Mouse (Mus musculus) stomach, postnatal 0 days (tissue): ENCODE measurements around the gene Rer1. TPM values are rescaled to one million over a fixed set of nuclear protein-coding genes. Genes with fewer than 3 reads are reported as not detected.

Experiments used
- ATAC-seq: fragments of 200-750 bp; cut with Nextera tagmentation; 2 replicates; pipeline ENCODE4 v1.8.0; 2017; ENCODE audit not compliant: low FRiP score, low TSS enrichment
- DNase-seq: peaks from one replicate; pipeline ENCODE4 v3.0.0-alpha.2; 2016; ENCODE audit warnings: low spot score
- H3K27ac ChIP-seq: fragments of 300-500 bp; sonication (generic); replicated peaks from 2 replicates; pipeline ENCODE4 v1.5.1; 2014; ENCODE audit warnings: mild to moderate bottlenecking, control low read depth
- H3K27me3 ChIP-seq: fragments of 300-500 bp; sonication (generic); 2 replicates; pipeline ENCODE4 v1.6.1; 2014; ENCODE audit warnings: low read length; ENCODE audit not compliant: control insufficient read depth, insufficient read depth
- H3K36me3 ChIP-seq: fragments of 300-500 bp; sonication (generic); 2 replicates; pipeline ENCODE4 v1.6.1; 2014; ENCODE audit warnings: low read length, mixed read lengths; ENCODE audit not compliant: control insufficient read depth, insufficient read depth
- H3K4me1 ChIP-seq: fragments of 300-500 bp; sonication (generic); replicated peaks from 2 replicates; pipeline ENCODE4 v1.6.1; 2014; ENCODE audit warnings: antibody characterized with exemption; ENCODE audit not compliant: control insufficient read depth, insufficient read depth
- H3K4me2 ChIP-seq: fragments of 300-500 bp; sonication (generic); replicated peaks from 2 replicates; pipeline ENCODE4 v1.6.1; 2014; ENCODE audit warnings: low read depth, mild to moderate bottlenecking, control low read depth, moderate library complexity
- H3K4me3 ChIP-seq: fragments of 300-500 bp; sonication (generic); 2 replicates; pipeline ENCODE4 v1.5.1; 2014; ENCODE audit warnings: low read depth, low read length, control low read depth
- H3K9ac ChIP-seq: fragments of 300-500 bp; sonication (generic); 2 replicates; pipeline ENCODE4 v1.6.1; 2014; ENCODE audit warnings: mild to moderate bottlenecking, low read length, control low read depth, mixed read lengths
- H3K9me3 ChIP-seq: fragments of 300-500 bp; sonication (generic); 2 replicates; pipeline ENCODE4 v1.6.1; 2016; ENCODE audit warnings: low read length; ENCODE audit not compliant: control insufficient read depth
- CTCF ChIP-seq: IDR thresholded peaks from 2 replicates; pipeline ENCODE4 v1.5.1; 2016; ENCODE audit warnings: antibody characterized with exemption, low read depth, mild to moderate bottlenecking, moderate library complexity
- EP300 ChIP-seq: optimal IDR thresholded peaks from 2 replicates; pipeline ENCODE3; 2016; ENCODE audit warnings: antibody characterized with exemption
- WGBS: fragments of 180-500 bp; shearing (Covaris S2); extraction: QIAGEN DNeasy Blood & Tissue Kit; methylation state at CpG from one replicate; pipeline ENCODE4 v1.1.7; 2014; 5-methylcytosine and 5-hydroxymethylcytosine counted together
- polyA plus RNA-seq: library from polyadenylated mRNA; unstranded; fragments of >200 nt; fragmentation: Nextera tagmentation; extraction: Ambion mirVana; gene quantifications from 2 replicates; pipeline ENCODE4 v1.2.1, GENCODE M21; 2015

Gene Rer1
- polyA plus RNA-seq, 1 experiment from 2014 or later: 185 TPM

- H3K4me1 ChIP-seq: no peaks in the 10 kb centered on the region
- H3K9ac ChIP-seq: no peak overlapping the region
- WGBS: 73% methylated on average over 7 of the region's 7 CpGs
- DNase-seq: no peak
- H3K4me3 ChIP-seq: no peak overlapping the region
- H3K36me3 ChIP-seq: 0 out of 2 replicates have a peak, but pooled peaks cover 2% of the 10 kb centered on the region
- 0 out of 2 replicates have a peak overlapping the region, but pooled peaks have one; percentile 18 for H3K27ac ChIP-seq
- no peaks in the 10 kb centered on the region for H3K9me3 ChIP-seq
- TF ChIP-seq CTCF (no peak), EP300 (no peak)
- no peak for ATAC-seq
- H3K27me3 ChIP-seq: no peaks in the 10 kb centered on the region
- H3K4me2 ChIP-seq: no peak overlapping the region
Measured at GRCm38 (mm10) chr4:155093431-155094149, 7.4 kb upstream of the Rer1 start.

DNA sequence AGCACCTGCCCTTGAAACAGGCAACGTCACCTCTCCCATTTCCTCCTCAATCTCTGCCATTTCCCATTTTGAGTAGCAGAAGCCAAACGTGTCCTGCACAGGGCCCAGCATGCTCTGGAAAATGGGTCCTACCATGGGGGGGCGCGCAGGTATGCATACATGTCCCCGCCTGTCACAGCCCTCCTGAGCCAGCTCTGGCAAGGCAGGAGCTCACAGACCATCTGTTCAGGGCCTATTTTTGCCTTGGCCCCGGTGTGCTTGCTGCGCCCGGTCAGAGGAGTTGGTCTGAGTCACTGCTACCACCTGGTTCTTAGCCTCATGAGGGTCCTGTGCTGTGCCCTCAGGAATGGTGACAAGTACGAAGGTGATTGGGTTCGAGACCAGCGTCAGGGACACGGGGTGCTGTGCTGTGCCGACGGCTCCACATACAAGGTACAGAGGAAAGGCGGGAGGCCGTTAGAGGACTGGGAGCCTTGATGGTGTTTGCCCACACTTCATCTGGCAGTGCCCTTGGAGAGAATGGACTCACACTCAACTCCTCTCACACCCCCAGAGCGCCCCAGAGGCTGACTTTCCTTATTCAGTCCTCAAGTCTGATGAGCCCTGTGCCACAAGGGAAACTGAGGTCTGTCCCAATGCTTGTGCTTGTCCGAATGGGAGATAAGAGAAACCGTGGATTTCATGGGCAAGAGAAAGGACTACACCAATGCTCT lies 6.7 kb upstream of the Rer1 start:
- Histone ChIP-seq H3K27me3 (no peaks in the 10 kb centered on the region), H3K9me3 (no peaks in the 10 kb centered on the region), H3K9ac (no peak overlapping the region), H3K4me3 (no peak overlapping the region), H3K4me1 (no peaks in the 10 kb centered on the region), H3K4me2 (no peak overlapping the region), H3K27ac (0 out of 2 replicates have a peak overlapping the region, but pooled peaks have one; percentile 18), H3K36me3 (0 out of 2 replicates have a peak, but pooled peaks cover 2% of the 10 kb centered on the region)
- no peak for ATAC-seq
- 89% methylated on average over 19 of the region's 19 CpGs for WGBS
- no peak for DNase-seq
- TF ChIP-seq CTCF: no peak
- no peak for TF ChIP-seq EP300

DNA sequence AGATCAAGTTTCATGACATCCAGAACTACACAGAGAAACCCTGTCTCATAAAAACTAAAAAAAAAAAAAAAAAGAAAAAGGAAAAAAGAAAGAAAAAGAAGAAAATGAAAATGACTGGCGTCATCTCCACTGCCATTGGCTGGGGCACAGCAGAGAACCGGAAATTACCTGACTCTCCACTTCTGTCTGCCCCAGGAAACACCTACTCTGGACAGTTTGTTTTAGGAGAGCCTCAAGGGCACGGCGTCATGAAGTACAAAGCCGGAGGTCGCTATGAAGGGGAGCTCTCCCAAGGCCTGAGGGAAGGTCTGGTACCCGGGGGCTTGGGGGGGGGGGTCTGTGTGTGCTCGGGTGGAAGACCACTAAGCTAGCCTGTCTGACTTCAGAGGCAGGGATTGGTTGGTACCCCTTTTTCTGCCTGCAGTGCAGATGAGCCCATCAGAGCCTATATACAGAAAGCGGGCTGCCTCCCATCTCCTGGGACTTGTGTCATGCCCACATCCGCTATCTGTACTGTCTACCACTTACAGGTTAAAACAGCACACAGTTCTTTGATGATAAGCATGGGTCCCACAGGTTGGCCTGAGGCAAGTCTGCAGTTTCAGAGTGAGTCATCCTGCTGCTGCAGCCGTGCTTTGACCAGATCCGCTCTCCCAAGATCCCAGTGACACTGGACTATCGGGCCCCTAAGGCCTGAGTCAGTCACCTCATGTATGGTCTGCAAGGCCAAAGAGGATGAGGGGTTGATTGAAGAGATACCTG lies 4.7 kb upstream of the Rer1 start:
- ATAC-seq (no peak), DNase-seq (no peak)
- Histone ChIP-seq H3K4me2 (no peak overlapping the region), H3K9ac (no peak overlapping the region), H3K27me3 (no peaks in the 10 kb centered on the region), H3K4me1 (peaks cover 4% of the 10 kb centered on the region), H3K9me3 (no peaks in the 10 kb centered on the region), H3K36me3 (0 out of 2 replicates have a peak, but pooled peaks cover 2% of the 10 kb centered on the region), H3K4me3 (no peak overlapping the region), H3K27ac (no peak overlapping the region)
- 89% methylated on average over 13 of the region's 13 CpGs for WGBS
- TF ChIP-seq EP300: no peak
- TF ChIP-seq CTCF: no peak

- WGBS: 96% methylated on average over 4 of the region's 4 CpGs
- H3K36me3 ChIP-seq: 0 out of 2 replicates have a peak, but pooled peaks cover 2% of the 10 kb centered on the region
- H3K9ac ChIP-seq: no peak overlapping the region
- no peak for ATAC-seq
- H3K4me2 ChIP-seq: no peak overlapping the region
- no peak for TF ChIP-seq EP300
- TF ChIP-seq CTCF: no peak
- no peak overlapping the region for H3K27ac ChIP-seq
- no peak overlapping the region for H3K4me3 ChIP-seq
- H3K27me3 ChIP-seq: no peaks in the 10 kb centered on the region
- H3K4me1 ChIP-seq: peaks cover 4% of the 10 kb centered on the region
- DNase-seq: no peak
- no peaks in the 10 kb centered on the region for H3K9me3 ChIP-seq
Measured at GRCm38 (mm10) chr4:155090147-155090546, 4.0 kb upstream of the Rer1 start.

DNA sequence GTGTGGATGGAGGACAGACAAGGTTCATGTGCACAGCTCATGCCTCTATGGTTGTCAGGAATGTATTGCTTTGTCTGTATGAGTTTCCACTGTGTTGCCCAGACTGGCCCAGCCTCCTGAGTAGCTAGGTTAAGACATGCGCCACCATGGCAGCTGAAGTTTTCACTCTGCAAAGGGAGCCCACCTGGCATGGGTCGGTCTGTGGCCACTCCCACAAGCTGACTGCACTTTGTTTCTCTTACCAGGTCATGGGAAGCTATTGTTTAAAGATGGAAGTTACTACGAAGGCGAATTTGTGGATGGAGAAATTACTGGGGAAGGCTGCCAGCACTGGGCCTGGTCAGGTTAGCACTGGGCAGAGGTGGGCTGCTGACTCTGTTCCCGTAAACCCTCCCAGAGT lies 3.1 kb upstream of the Rer1 start:
- no peak overlapping the region for H3K4me2 ChIP-seq
- no peaks in the 10 kb centered on the region for H3K27me3 ChIP-seq
- H3K9ac ChIP-seq: no peak overlapping the region
- 88% methylated on average over 5 of the region's 5 CpGs for WGBS
- H3K4me3 ChIP-seq: no peak overlapping the region
- 0 out of 2 replicates have a peak, but pooled peaks cover 2% of the 10 kb centered on the region for H3K36me3 ChIP-seq
- H3K9me3 ChIP-seq: no peaks in the 10 kb centered on the region
- H3K4me1 ChIP-seq: peaks cover 7% of the 10 kb centered on the region
- TF ChIP-seq CTCF (no peak), EP300 (no peak)
- DNase-seq: no peak
- no peak for ATAC-seq
- H3K27ac ChIP-seq: no peak overlapping the region
